Mouse (Mus musculus) heart, embryonic 15.5 days (tissue): ENCODE results near the gene Ccdc151. TPM values are rescaled to one million over a fixed set of nuclear protein-coding genes. Genes with fewer than 3 reads are reported as not detected.
A peak's percentile ranks its signal among the peaks of the same experiment; 100 is the strongest.

Experiments used
- ATAC-seq: fragments of 200-750 bp; cut with Nextera tagmentation; replicated peaks from 2 replicates; pipeline ENCODE4 v1.8.0; 2017; ENCODE audit warnings: low read depth, moderate TSS enrichment; ENCODE audit not compliant: insufficient number of reproducible peaks, insufficient read depth, low FRiP score
- H3K27ac ChIP-seq: fragments of 300-500 bp; sonication (generic); 2 replicates; pipeline ENCODE4 v1.5.1; 2015; ENCODE audit warnings: mild to moderate bottlenecking, inconsistent platforms
- H3K27me3 ChIP-seq: fragments of 300-500 bp; sonication (generic); 2 replicates; pipeline ENCODE4 v1.6.1; 2015; ENCODE audit warnings: inconsistent platforms
- H3K36me3 ChIP-seq: fragments of 300-500 bp; sonication (generic); 2 replicates; pipeline ENCODE4 v1.6.1; 2015; ENCODE audit warnings: mild to moderate bottlenecking, inconsistent platforms
- H3K4me1 ChIP-seq: fragments of 300-500 bp; sonication (generic); replicated peaks from 2 replicates; pipeline ENCODE4 v1.6.1; 2015; ENCODE audit warnings: inconsistent platforms
- H3K4me2 ChIP-seq: fragments of 300-500 bp; sonication (generic); 2 replicates; pipeline ENCODE4 v1.6.1; 2015; ENCODE audit warnings: inconsistent platforms, mild to moderate bottlenecking, moderate library complexity
- H3K4me3 ChIP-seq: fragments of 300-500 bp; sonication (generic); 2 replicates; pipeline ENCODE4 v1.5.1; 2015; ENCODE audit warnings: mild to moderate bottlenecking, inconsistent platforms
- H3K9ac ChIP-seq: fragments of 300-500 bp; sonication (generic); 2 replicates; pipeline ENCODE4 v1.6.1; 2015; ENCODE audit warnings: mild to moderate bottlenecking, inconsistent platforms
- H3K9me3 ChIP-seq: fragments of 300-500 bp; sonication (generic); replicated peaks from 2 replicates; pipeline ENCODE4 v1.6.1; 2016; ENCODE audit warnings: inconsistent platforms
- WGBS: fragments of 180-500 bp; shearing (Covaris S2); methylation state at CpG from one replicate; pipeline ENCODE4 v1.1.7; 2015; ENCODE audit warnings: mixed read lengths; 5-methylcytosine and 5-hydroxymethylcytosine counted together
- polyA plus RNA-seq: library from polyadenylated mRNA; unstranded; fragments of >200 nt; fragmentation: Nextera tagmentation; extraction: Ambion mirVana; gene quantifications from 2 replicates; pipeline ENCODE4 v1.2.1, GENCODE M21; 2015

Gene Ccdc151
- polyA plus RNA-seq, 1 experiment from 2014 or later = 0.35 TPM

DNA sequence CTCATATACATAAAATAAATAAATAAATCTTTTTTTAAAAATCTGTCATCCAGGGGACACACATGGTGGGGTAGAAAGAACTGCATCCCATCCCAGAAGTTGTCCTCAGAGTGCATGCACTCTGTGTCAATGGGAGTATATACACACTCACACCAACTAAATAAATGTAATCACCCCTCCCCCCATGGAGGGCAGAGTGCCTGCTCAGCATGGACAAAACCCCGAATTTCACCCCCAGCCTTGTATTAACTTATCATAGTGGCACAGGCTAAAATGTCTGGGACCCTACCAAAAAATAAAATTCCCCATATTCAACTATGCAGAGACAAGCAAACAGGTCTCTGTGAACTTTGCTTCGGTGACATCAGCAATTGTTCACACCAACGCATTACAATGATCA is 47.8 kb downstream of the Ccdc151 start:
- Histone ChIP-seq H3K36me3 (no peaks in the 10 kb centered on the region), H3K27me3 (peaks cover 2% of the 10 kb centered on the region; the same call in 1 of the 2 replicates), H3K9ac (no peak overlapping the region), H3K27ac (no peak overlapping the region), H3K4me3 (no peak overlapping the region), H3K4me1 (peaks cover 9% of the 10 kb centered on the region), H3K4me2 (peak overlapping the region; percentile 65), H3K9me3 (no peaks in the 10 kb centered on the region)
- no peak for ATAC-seq
- WGBS = 78% methylated on average over 3 of the region's 3 CpGs

DNA sequence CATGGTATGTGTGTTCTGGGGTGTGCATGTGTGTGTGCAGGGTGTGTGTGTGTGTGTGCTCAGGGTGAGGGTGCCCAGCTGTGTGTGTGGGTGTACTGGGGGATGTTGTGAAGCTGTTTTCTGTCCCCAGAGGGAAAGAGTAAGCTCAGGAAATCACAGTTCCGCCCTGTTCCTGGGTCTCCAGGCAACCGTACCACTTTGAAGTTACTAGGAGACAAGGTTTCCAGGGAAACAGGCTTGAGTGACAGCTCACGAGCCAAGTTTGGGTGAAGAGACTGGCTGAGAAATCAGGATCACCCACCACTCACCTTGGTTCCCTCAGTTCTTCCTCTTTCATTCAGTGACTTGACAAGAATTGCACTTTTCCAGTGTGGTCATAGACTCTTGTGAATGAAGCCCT is 48.8 kb downstream of the Ccdc151 start:
- Histone ChIP-seq H3K27me3 (peaks cover 10% of the 10 kb centered on the region; the same call in 1 of the 2 replicates), H3K4me2 (no peak overlapping the region), H3K9ac (no peak overlapping the region), H3K27ac (no peak overlapping the region), H3K9me3 (no peaks in the 10 kb centered on the region), H3K4me1 (peaks cover 9% of the 10 kb centered on the region), H3K36me3 (no peaks in the 10 kb centered on the region), H3K4me3 (no peak overlapping the region)
- ATAC-seq = no peak
- 12% methylated on average over 3 of the region's 3 CpGs for WGBS

DNA sequence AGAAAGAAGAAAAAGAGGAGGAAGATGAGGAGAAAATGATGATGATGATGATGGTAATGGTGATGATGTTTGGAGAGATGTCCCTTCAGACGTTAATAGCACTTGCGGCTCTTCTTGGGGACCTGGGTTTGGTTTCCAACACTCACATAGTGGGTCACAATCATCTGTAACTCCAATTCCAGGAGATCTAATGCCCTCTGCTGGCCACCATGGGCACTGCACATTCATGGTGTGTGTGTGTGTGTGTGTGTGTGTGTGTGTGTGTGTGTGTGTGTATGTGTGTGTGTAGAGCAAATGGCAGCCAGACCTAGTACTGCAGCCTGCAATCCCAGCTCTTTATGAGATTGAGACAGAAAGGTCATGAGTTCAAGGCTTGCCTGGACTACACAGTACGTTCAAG is 50.5 kb downstream of the Ccdc151 start:
- WGBS = 69% methylated on average over 3 of the region's 3 CpGs
- Histone ChIP-seq H3K4me1 (peaks cover 9% of the 10 kb centered on the region), H3K9me3 (no peaks in the 10 kb centered on the region), H3K27me3 (peaks cover 25% of the 10 kb centered on the region), H3K9ac (no peak overlapping the region), H3K36me3 (no peaks in the 10 kb centered on the region), H3K27ac (no peak overlapping the region), H3K4me2 (no peak overlapping the region), H3K4me3 (no peak overlapping the region)
- ATAC-seq = no peak

DNA sequence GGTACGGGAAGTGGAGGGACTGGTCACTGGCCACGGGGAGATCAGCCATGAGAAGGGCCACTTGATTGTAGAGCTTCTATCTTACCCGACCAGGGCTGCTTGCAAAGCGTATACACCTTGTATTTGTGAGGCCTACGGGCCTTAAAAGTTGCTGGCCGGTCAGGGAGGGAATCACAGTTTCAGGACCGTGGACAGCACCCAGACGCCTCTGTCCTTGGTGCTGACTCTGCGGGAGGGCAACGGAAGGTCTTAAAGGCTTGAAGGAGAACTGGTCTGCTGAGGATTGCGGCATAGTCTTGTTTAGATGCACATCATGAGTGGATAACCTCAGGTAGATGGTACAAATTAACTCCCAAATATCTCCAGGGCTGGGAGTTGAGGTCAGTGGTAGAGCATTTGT is 52.1 kb downstream of the Ccdc151 start:
- WGBS = 16% methylated on average over 11 of the region's 11 CpGs
- H3K27ac ChIP-seq = no peak overlapping the region
- no peak overlapping the region for H3K4me3 ChIP-seq
- ATAC-seq = no peak
- H3K4me2 ChIP-seq = no peak overlapping the region
- H3K9ac ChIP-seq = no peak overlapping the region
- no peaks in the 10 kb centered on the region for H3K36me3 ChIP-seq
- H3K4me1 ChIP-seq = peaks cover 3% of the 10 kb centered on the region
- no peaks in the 10 kb centered on the region for H3K9me3 ChIP-seq
- peaks cover 36% of the 10 kb centered on the region for H3K27me3 ChIP-seq

DNA sequence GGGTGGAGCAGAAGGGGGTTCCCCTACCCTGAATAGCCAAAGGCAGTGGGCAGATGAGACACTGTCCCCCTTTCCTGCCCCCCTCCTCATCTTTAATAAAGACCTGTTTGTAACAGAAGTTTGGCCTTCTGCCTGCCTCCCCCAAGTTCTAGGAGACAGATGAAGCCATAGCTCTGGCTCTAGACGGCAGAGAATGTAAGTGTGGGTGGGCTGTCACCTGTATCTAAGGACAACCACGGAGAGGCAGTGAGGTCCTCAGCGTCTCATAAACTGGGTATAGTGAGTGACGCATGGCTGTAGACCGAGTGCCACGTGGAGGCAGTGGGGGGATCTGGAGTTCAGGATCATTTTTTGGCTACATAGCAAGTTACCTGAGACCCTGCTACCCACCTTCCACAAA is 53.6 kb downstream of the Ccdc151 start:
- Histone ChIP-seq H3K4me1 (peaks cover 3% of the 10 kb centered on the region), H3K27me3 (peaks cover 42% of the 10 kb centered on the region), H3K9me3 (no peaks in the 10 kb centered on the region), H3K36me3 (no peaks in the 10 kb centered on the region), H3K27ac (no peak overlapping the region), H3K4me2 (no peak overlapping the region), H3K9ac (no peak overlapping the region), H3K4me3 (no peak overlapping the region)
- no peak for ATAC-seq
- 62% methylated on average over 6 of the region's 6 CpGs for WGBS

DNA sequence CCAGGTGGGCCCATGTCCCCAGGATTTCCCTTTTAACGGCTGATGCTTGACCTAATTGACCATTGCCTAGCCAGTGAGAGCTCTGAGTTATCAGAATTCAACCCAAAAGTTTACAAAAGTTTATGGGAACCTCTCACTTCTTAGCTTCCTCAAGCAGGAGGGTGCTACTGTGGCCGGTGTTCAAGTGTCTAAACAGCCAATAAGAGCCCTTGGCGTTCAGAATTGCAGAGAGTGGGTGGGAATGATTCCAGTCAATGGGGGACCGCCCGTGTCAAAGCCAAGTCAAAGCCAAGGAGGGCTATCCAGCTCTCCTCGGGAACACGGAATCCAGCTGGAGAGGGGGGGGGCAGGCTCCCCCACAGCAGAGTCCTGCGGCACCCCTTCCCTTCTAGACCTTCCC is 54.3 kb downstream of the Ccdc151 start:
- no peaks in the 10 kb centered on the region for H3K36me3 ChIP-seq
- no peak overlapping the region for H3K4me3 ChIP-seq
- 57% methylated on average over 8 of the region's 8 CpGs for WGBS
- no peak overlapping the region for H3K9ac ChIP-seq
- H3K9me3 ChIP-seq = no peaks in the 10 kb centered on the region
- no peak for ATAC-seq
- H3K4me1 ChIP-seq = peaks cover 3% of the 10 kb centered on the region
- no peak overlapping the region for H3K4me2 ChIP-seq
- peaks cover 46% of the 10 kb centered on the region for H3K27me3 ChIP-seq
- H3K27ac ChIP-seq = no peak overlapping the region

DNA sequence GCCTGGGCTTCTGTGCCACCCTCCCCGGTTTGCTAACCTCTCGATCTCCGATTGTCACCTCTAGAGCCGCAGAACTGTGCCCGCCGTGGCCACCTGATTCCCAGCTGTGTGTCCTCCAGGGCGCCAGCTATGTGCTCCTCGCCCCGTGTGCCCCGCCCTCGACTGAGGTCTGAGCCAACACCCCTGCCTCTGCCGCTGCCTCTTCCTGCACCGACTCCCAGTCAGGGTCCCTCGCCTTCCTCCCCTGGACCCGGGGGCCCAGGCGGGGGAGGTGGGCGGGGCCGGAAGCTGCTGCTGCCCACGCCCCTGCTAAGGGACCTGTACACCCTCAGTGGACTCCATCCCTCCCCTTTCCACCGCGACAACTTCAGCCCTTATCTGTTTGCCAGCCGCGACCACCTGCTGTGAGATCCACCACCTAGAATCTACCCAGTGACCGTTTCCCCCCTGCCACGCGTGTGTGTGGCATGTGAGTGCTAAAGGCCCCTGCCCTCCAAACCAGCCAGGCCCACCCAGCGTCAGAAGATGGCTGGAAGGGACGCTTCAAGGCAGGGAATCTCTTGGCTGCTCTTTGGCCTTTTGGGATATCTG is 54.8 kb downstream of the Ccdc151 start:
- no peak overlapping the region for H3K9ac ChIP-seq
- H3K27ac ChIP-seq = no peak overlapping the region
- no peaks in the 10 kb centered on the region for H3K9me3 ChIP-seq
- peaks cover 3% of the 10 kb centered on the region for H3K4me1 ChIP-seq
- no peaks in the 10 kb centered on the region for H3K36me3 ChIP-seq
- no peak overlapping the region for H3K4me3 ChIP-seq
- ATAC-seq = no peak
- H3K27me3 ChIP-seq = peaks cover 46% of the 10 kb centered on the region
- 4% methylated on average over 23 of the region's 28 CpGs for WGBS
- peak overlapping the region; percentile 27; the same call in 1 of the 2 replicates for H3K4me2 ChIP-seq

DNA sequence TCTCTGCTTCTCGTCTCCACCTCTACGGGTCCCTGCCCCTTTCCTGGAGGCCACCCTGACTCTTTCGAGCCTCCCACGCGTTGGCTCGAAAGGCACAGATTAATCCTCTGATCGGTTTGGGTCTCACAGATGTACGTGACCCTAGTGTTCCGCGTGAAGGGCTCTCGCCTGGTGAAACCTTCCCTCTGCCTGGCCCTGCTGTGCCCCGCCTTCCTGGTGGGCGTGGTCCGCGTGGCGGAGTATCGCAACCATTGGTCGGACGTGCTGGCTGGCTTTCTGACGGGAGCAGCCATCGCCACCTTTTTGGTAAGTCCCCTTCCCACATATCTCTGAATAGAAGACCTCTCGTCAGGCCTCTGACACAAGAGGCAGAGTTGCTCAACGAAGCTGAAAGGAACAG is 58.2 kb downstream of the Ccdc151 start:
- WGBS = 19% methylated on average over 23 of the region's 23 CpGs
- peaks cover 43% of the 10 kb centered on the region for H3K27me3 ChIP-seq

DNA sequence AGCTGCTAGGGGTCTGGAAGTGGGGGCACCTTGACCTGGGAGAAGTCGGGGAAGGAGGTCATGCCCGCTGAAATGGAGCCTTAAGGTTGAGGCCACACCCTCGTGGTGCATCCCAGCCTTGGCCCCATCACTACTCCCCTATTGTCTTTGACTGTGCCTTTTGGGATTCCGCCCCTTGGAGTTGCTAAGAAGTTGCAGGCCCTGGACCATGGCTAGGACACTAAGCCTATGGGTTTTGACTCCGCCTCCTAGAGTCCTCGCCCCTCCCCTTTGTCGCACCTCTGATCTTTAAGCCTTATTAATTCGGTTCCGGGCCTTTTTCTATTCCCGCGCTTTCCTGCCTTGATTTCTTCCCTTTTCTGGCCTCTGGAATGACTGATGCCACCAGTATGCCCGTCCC is 58.8 kb downstream of the Ccdc151 start:
- Histone ChIP-seq H3K27me3 (peaks cover 36% of the 10 kb centered on the region), H3K4me2 (no peak overlapping the region)
- WGBS = 40% methylated on average over 12 of the region's 12 CpGs

More for the DNA sequence above, 58.2 kb downstream of the Ccdc151 start:
- Histone ChIP-seq H3K4me3 (no peak overlapping the region), H3K36me3 (no peaks in the 10 kb centered on the region), H3K9ac (no peak overlapping the region), H3K9me3 (no peaks in the 10 kb centered on the region), H3K4me2 (no peak overlapping the region), H3K27ac (no peak overlapping the region), H3K4me1 (peaks cover 3% of the 10 kb centered on the region)
- ATAC-seq = no peak

DNA sequence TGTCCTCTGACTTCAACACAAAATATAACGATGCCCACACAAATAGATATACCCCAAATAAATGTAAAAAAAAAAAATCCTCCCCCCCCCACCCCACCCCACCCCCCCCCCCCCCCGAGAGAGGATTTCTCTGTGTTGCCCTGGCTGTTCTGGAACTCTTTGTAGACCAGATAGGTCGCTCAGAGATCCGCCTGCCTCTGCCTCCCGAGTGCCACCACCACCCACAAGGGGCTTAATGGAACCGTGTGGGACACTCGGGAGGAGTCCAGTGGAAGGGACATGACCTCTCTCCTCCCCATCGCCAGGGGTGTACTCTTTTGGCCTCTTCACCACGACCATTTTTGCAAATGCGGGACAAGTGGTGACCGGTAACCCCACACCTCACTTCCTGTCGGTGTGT is 59.4 kb downstream of the Ccdc151 start:
- no peak for ATAC-seq
- H3K9me3 ChIP-seq = no peaks in the 10 kb centered on the region
- 59% methylated on average over 12 of the region's 12 CpGs for WGBS

More for the DNA sequence above, 58.8 kb downstream of the Ccdc151 start:
- Histone ChIP-seq H3K9me3 (no peaks in the 10 kb centered on the region), H3K4me1 (peaks cover 3% of the 10 kb centered on the region), H3K27ac (no peak overlapping the region), H3K4me3 (no peak overlapping the region), H3K9ac (no peak overlapping the region), H3K36me3 (no peaks in the 10 kb centered on the region)
- no peak for ATAC-seq

More for the DNA sequence above, 59.4 kb downstream of the Ccdc151 start:
- H3K27ac ChIP-seq = no peak overlapping the region
- H3K4me1 ChIP-seq = peaks cover 3% of the 10 kb centered on the region
- H3K9ac ChIP-seq = no peak overlapping the region
- no peak overlapping the region for H3K4me3 ChIP-seq
- H3K27me3 ChIP-seq = peaks cover 30% of the 10 kb centered on the region
- H3K4me2 ChIP-seq = no peak overlapping the region
- no peaks in the 10 kb centered on the region for H3K36me3 ChIP-seq
